Mouse (Mus musculus) thymus, adult 2 months (tissue): ENCODE results near the gene Sqstm1. TPM values are rescaled to one million over a fixed set of nuclear protein-coding genes. Genes with fewer than 3 reads are reported as not detected.
A peak's percentile ranks its signal among the peaks of the same experiment; 100 is the strongest.

Experiments
- DNase-seq: peaks from one replicate; pipeline ENCODE4 v3.0.0; 2021
- H3K27ac ChIP-seq: fragments of 200-500 bp; 2 replicates; pipeline ENCODE4 v1.5.1; 2012; ENCODE audit warnings: low read length, control low read depth; ENCODE audit not compliant: control insufficient read depth, insufficient read depth
- H3K27me3 ChIP-seq: fragments of 200-500 bp; 2 replicates; pipeline ENCODE4 v1.6.1; 2012; ENCODE audit warnings: mild to moderate bottlenecking, low read length, moderate library complexity, mixed read lengths; ENCODE audit not compliant: control insufficient read depth, insufficient read depth
- H3K36me3 ChIP-seq: fragments of 200-500 bp; 2 replicates; pipeline ENCODE4 v1.6.1; 2012; ENCODE audit warnings: mild to moderate bottlenecking, low read length, moderate library complexity; ENCODE audit not compliant: control insufficient read depth, insufficient read depth
- H3K4me1 ChIP-seq: fragments of 200-500 bp; replicated peaks from 2 replicates; pipeline ENCODE4 v1.6.1; 2012; ENCODE audit warnings: low read length; ENCODE audit not compliant: control insufficient read depth, insufficient read depth
- H3K4me3 ChIP-seq: fragments of 200-500 bp; 2 replicates; pipeline ENCODE4 v1.5.1; 2012; ENCODE audit warnings: mild to moderate bottlenecking, low read length, control low read depth, moderate library complexity; ENCODE audit not compliant: control insufficient read depth, insufficient read depth
- CTCF ChIP-seq: fragments of 200-500 bp; IDR thresholded peaks from 2 replicates; pipeline ENCODE4 v1.5.1; 2012; ENCODE audit warnings: mild to moderate bottlenecking, control low read depth, low read length, moderate library complexity, borderline replicate concordance; ENCODE audit not compliant: control insufficient read depth, poor library complexity, insufficient read depth; ENCODE audit errors: extremely low read depth
- POLR2A ChIP-seq: fragments of 200-500 bp; IDR thresholded peaks from 2 replicates; pipeline ENCODE4 v1.6.1; 2012; ENCODE audit warnings: mild to moderate bottlenecking, low read length, control low read depth, moderate library complexity; ENCODE audit not compliant: control insufficient read depth, poor library complexity, insufficient read depth; ENCODE audit errors: extremely low read depth
- WGBS: fragments of 180-500 bp; shearing (Covaris S2); methylation state at CpG from one replicate; pipeline ENCODE4 v1.1.7; 2018; 5-methylcytosine and 5-hydroxymethylcytosine counted together
- polyA plus RNA-seq: library from polyadenylated mRNA; depleted of rRNA; stranded (reverse); fragments of >200 nt; gene quantifications from 2 replicates; pipeline ENCODE4 v1.2.3, GENCODE M21; 2012; rRNA removed

Gene Sqstm1
- polyA plus RNA-seq: 159 and 173 TPM in 2 replicates

- peak; percentile 78 for DNase-seq
- Histone ChIP-seq H3K4me1 (peaks cover 7% of the 10 kb centered on the region), H3K27me3 (no peaks in the 10 kb centered on the region), H3K4me3 (peak within 1 kb of the TSS; percentile 93), H3K36me3 (peaks cover 19% of the 10 kb centered on the region), H3K27ac (peak within 1 kb of the TSS; percentile 83)
- peak; percentile 95 for TF ChIP-seq POLR2A
- TF ChIP-seq CTCF: peak; percentile 51; the same call in 1 of the 2 replicates
- under 1% methylated on average over 48 of the region's 48 CpGs for WGBS
Observed at GRCm38 (mm10) chr11:50210505-50211151, at the start of gene Sqstm1, which contains the start of gene Mgat4b. Gene Sqstm1, minus strand, starts transcription at chr11:50210827. Gene Mgat4b, plus strand, starts transcription at chr11:50210890.

DNA sequence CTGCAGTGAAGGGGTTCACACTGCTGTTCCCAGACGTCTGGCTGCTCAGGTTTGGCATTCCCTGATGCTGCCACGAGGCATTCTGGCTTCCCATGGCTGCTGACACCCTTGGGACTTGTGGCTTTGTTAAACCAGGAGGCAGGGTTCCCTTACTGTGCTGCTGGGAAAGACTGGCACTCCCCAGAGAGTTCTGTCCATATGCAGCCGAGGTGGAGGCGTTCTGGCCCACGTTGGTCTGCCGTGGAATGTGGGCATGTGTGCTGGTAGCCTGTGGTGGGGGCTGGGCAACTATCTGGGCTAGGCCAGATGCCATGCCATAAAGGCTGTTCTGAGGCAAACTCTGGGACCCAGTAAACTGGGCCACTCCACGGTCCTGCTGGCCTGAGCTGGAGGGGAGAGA, 47.7 kb upstream of the Sqstm1 start:
- DNase-seq: no peak
- Histone ChIP-seq H3K27me3 (no peaks in the 10 kb centered on the region), H3K4me3 (no peak overlapping the region), H3K36me3 (peaks cover 66% of the 10 kb centered on the region), H3K27ac (no peak overlapping the region), H3K4me1 (no peaks in the 10 kb centered on the region)
- WGBS: 95% methylated on average over 7 of the region's 7 CpGs
- TF ChIP-seq POLR2A (no peak), CTCF (no peak)

DNA sequence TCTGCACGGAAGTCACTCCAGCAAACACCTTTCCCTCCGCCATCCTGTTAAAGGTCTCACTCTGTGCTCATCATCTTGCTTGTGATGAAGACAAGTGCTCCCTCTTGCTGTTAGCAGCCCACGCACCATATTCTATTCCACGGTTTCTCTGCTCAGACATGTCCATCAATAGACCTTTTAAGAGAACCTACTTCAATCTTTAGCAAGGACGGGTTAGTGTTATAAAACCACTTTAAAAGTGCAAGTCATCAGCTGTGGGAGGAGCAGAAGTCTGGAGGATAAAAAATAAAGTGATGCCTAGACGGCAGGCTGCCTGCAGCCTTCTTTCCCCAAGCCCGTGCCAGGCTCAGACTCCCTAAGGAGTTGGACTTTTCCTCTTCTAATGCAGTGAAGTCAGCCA, 46.0 kb upstream of the Sqstm1 start:
- Histone ChIP-seq H3K4me3 (no peak overlapping the region), H3K36me3 (peaks cover 52% of the 10 kb centered on the region), H3K27ac (no peak overlapping the region), H3K27me3 (no peaks in the 10 kb centered on the region), H3K4me1 (no peaks in the 10 kb centered on the region)
- WGBS: 54% methylated on average over 7 of the region's 7 CpGs
- no peak for DNase-seq
- TF ChIP-seq CTCF (no peak), POLR2A (no peak)

DNA sequence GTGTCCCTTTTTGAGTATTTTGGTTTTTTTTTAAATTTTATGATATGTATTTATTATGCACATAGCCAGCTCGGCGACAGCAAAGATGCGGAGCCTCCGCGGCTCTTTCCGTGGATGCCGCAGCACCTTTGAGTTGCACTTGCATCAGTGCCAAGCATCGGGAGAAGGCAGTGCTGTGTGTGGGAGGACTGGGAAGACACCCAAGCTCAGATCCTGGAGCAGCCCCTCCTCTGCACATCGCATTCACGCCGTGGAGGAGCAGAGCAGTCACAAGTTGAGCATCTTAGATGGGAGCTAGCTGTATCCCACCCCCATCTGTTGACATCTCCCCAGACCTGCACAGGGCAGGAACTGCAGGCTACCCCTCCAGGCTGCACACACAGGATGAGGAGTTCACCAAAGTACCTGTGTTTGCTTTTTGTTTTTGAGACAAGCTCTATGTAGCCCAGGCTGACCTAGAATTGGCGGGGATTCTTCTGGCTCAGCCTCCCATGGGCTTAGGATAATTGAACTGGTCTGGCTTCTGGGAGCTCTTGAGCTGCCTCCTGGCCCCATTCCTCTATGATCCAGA, 43.5 kb upstream of the Sqstm1 start:
- TF ChIP-seq CTCF: no peak
- Histone ChIP-seq H3K4me3 (no peak overlapping the region), H3K36me3 (peaks cover 28% of the 10 kb centered on the region), H3K4me1 (no peaks in the 10 kb centered on the region), H3K27me3 (no peaks in the 10 kb centered on the region), H3K27ac (no peak overlapping the region)
- DNase-seq: no peak
- WGBS: 92% methylated on average over 12 of the region's 12 CpGs

DNA sequence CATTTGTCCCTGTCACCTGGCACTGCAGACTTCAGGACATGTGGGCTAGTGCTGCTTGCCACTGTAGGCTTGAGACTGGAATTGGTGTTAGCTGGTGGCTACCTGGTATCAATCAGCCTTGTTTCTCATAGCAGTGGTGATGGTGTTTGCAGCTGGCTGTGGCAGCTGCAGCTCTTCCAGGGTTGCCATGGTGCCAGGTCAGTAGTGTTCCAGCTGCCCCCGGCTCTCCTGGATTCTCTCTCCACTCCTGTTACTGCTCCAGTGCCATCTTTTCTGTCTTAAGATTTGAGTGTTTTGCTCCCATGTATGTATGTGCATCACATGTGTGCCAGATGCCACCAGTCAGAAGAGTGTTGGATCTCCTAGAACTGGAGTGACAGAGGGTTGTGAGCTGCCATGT, 42.8 kb upstream of the Sqstm1 start:
- 95% methylated on average over 1 of the region's 1 CpGs for WGBS
- Histone ChIP-seq H3K27me3 (no peaks in the 10 kb centered on the region), H3K36me3 (peaks cover 23% of the 10 kb centered on the region), H3K4me1 (no peaks in the 10 kb centered on the region), H3K27ac (no peak overlapping the region), H3K4me3 (no peak overlapping the region)
- DNase-seq: no peak
- no peak for TF ChIP-seq CTCF
- TF ChIP-seq POLR2A: no peak

- Histone ChIP-seq H3K36me3 (peaks cover 17% of the 10 kb centered on the region), H3K4me1 (no peaks in the 10 kb centered on the region), H3K4me3 (no peak overlapping the region), H3K27me3 (no peaks in the 10 kb centered on the region), H3K27ac (no peak overlapping the region)
- TF ChIP-seq CTCF: no peak
- no peak for TF ChIP-seq POLR2A
- no peak for DNase-seq
- WGBS: 88% methylated on average over 11 of the region's 11 CpGs
Observed at GRCm38 (mm10) chr11:50252684-50253265, 42.1 kb upstream of the Sqstm1 start.

- DNase-seq: no peak
- Histone ChIP-seq H3K36me3 (peaks cover 13% of the 10 kb centered on the region), H3K4me1 (no peaks in the 10 kb centered on the region), H3K4me3 (no peak overlapping the region), H3K27me3 (no peaks in the 10 kb centered on the region), H3K27ac (no peak overlapping the region)
- TF ChIP-seq CTCF (no peak), POLR2A (no peak)
- WGBS: 93% methylated on average over 3 of the region's 3 CpGs
Observed at GRCm38 (mm10) chr11:50252166-50252565, 41.5 kb upstream of the Sqstm1 start.
